Mouse (Mus musculus) embryonic facial prominence, embryonic 14.5 days (tissue): ENCODE results near the gene Glra1. TPM values are rescaled to one million over a fixed set of nuclear protein-coding genes. Genes with fewer than 3 reads are reported as not detected.

Experiments used
- ATAC-seq: fragments of 200-750 bp; cut with Nextera tagmentation; 2 replicates; pipeline ENCODE4 v1.8.0; 2017; ENCODE audit warnings: low read depth, moderate number of reproducible peaks, moderate TSS enrichment
- DNase-seq: peaks from one replicate; pipeline ENCODE4 v3.0.0-alpha.2; 2015; ENCODE audit warnings: low spot score
- H3K27ac ChIP-seq: fragments of 300-500 bp; sonication (generic); replicated peaks from 2 replicates; pipeline ENCODE4 v1.5.1; 2014; ENCODE audit warnings: low read depth, mild to moderate bottlenecking, low read length, moderate library complexity
- H3K27me3 ChIP-seq: fragments of 300-500 bp; sonication (generic); replicated peaks from 2 replicates; pipeline ENCODE4 v1.6.1; 2014; ENCODE audit warnings: low read length; ENCODE audit not compliant: control insufficient read depth, insufficient read depth
- H3K36me3 ChIP-seq: fragments of 300-500 bp; sonication (generic); 2 replicates; pipeline ENCODE4 v1.6.1; 2014; ENCODE audit warnings: low read length, mixed read lengths; ENCODE audit not compliant: control insufficient read depth, insufficient read depth
- H3K4me1 ChIP-seq: fragments of 300-500 bp; sonication (generic); 2 replicates; pipeline ENCODE4 v1.6.1; 2014; ENCODE audit warnings: antibody characterized with exemption, low read length; ENCODE audit not compliant: control insufficient read depth, insufficient read depth
- H3K4me2 ChIP-seq: fragments of 300-500 bp; sonication (generic); 2 replicates; pipeline ENCODE4 v1.6.1; 2014; ENCODE audit warnings: low read depth, mild to moderate bottlenecking, low read length, moderate library complexity, mixed read lengths
- H3K4me3 ChIP-seq: fragments of 300-500 bp; sonication (generic); 2 replicates; pipeline ENCODE4 v1.5.1; 2014; ENCODE audit warnings: low read depth, mild to moderate bottlenecking, low read length
- H3K9ac ChIP-seq: fragments of 300-500 bp; sonication (generic); 2 replicates; pipeline ENCODE4 v1.6.1; 2014; ENCODE audit warnings: low read depth, mild to moderate bottlenecking, low read length, moderate library complexity, mixed read lengths
- H3K9me3 ChIP-seq: fragments of 300-500 bp; sonication (generic); 2 replicates; pipeline ENCODE4 v1.6.1; 2016; ENCODE audit warnings: low read length; ENCODE audit not compliant: control insufficient read depth
- WGBS: fragments of 180-500 bp; shearing (Covaris S2); extraction: QIAGEN DNeasy Blood & Tissue Kit; methylation state at CpG from one replicate; pipeline ENCODE4 v1.1.7; 2014; 5-methylcytosine and 5-hydroxymethylcytosine counted together
- polyA plus RNA-seq: library from polyadenylated mRNA; unstranded; fragments of >200 nt; fragmentation: Nextera tagmentation; extraction: Ambion mirVana; gene quantifications from 2 replicates; pipeline ENCODE4 v1.2.1, GENCODE M21; 2014

The Glra1 gene
- polyA plus RNA-seq, 1 experiment from 2014 or later, result not detected

GRCm38 (mm10) chr11:55594411-55594810, 13.6 kb downstream of the Glra1 start:
- no peak for ATAC-seq
- H3K4me1 ChIP-seq, result no peaks in the 10 kb centered on the region
- no peak overlapping the region for H3K4me2 ChIP-seq
- no peaks in the 10 kb centered on the region for H3K36me3 ChIP-seq
- WGBS, result 75% methylated on average over 3 of the region's 3 CpGs
- no peak overlapping the region for H3K27ac ChIP-seq
- no peak overlapping the region for H3K9ac ChIP-seq
- DNase-seq, result no peak
- no peaks in the 10 kb centered on the region for H3K27me3 ChIP-seq
- no peaks in the 10 kb centered on the region for H3K9me3 ChIP-seq
- H3K4me3 ChIP-seq, result no peak overlapping the region

GRCm38 (mm10) chr11:55591194-55591593, 16.8 kb downstream of the Glra1 start:
- Histone ChIP-seq H3K4me3 (no peak overlapping the region), H3K9me3 (no peaks in the 10 kb centered on the region), H3K27ac (no peak overlapping the region), H3K27me3 (no peaks in the 10 kb centered on the region), H3K36me3 (no peaks in the 10 kb centered on the region), H3K9ac (no peak overlapping the region), H3K4me1 (no peaks in the 10 kb centered on the region), H3K4me2 (no peak overlapping the region)
- no peak for DNase-seq
- ATAC-seq, result no peak
- 55% methylated on average over 2 of the region's 2 CpGs for WGBS

GRCm38 (mm10) chr11:55589376-55590167, 18.4 kb downstream of the Glra1 start:
- no peak overlapping the region for H3K9ac ChIP-seq
- no peaks in the 10 kb centered on the region for H3K4me1 ChIP-seq
- DNase-seq, result no peak
- H3K9me3 ChIP-seq, result no peaks in the 10 kb centered on the region
- WGBS, result 78% methylated on average over 9 of the region's 9 CpGs
- H3K27ac ChIP-seq, result no peak overlapping the region
- no peak overlapping the region for H3K4me2 ChIP-seq
- no peaks in the 10 kb centered on the region for H3K36me3 ChIP-seq
- no peaks in the 10 kb centered on the region for H3K27me3 ChIP-seq
- ATAC-seq, result no peak
- no peak overlapping the region for H3K4me3 ChIP-seq

- no peak overlapping the region for H3K4me3 ChIP-seq
- DNase-seq (peak; percentile 16), ATAC-seq (no peak)
- H3K4me1 ChIP-seq, result no peaks in the 10 kb centered on the region
- H3K9ac ChIP-seq, result no peak overlapping the region
- H3K27ac ChIP-seq, result no peak overlapping the region
- no peaks in the 10 kb centered on the region for H3K36me3 ChIP-seq
- WGBS, result 81% methylated on average over 2 of the region's 2 CpGs
- no peaks in the 10 kb centered on the region for H3K27me3 ChIP-seq
- H3K4me2 ChIP-seq, result no peak overlapping the region
- H3K9me3 ChIP-seq, result no peaks in the 10 kb centered on the region
These were observed 33.6 kb downstream of the Glra1 start for GRCm38 (mm10) chr11:55574397-55574796.

- DNase-seq, result no peak
- Histone ChIP-seq H3K4me3 (no peak overlapping the region), H3K9me3 (no peaks in the 10 kb centered on the region), H3K9ac (no peak overlapping the region), H3K36me3 (no peaks in the 10 kb centered on the region), H3K4me1 (no peaks in the 10 kb centered on the region), H3K27ac (no peak overlapping the region), H3K4me2 (no peak overlapping the region), H3K27me3 (no peaks in the 10 kb centered on the region)
- ATAC-seq, result no peak
- WGBS, result 23% methylated on average over 2 of the region's 2 CpGs
These were observed 36.9 kb downstream of the Glra1 start for GRCm38 (mm10) chr11:55571144-55571543.

GRCm38 (mm10) chr11:55566309-55567099, 41.5 kb downstream of the Glra1 start:
- no peak overlapping the region for H3K27ac ChIP-seq
- no peaks in the 10 kb centered on the region for H3K36me3 ChIP-seq
- no peak overlapping the region for H3K4me3 ChIP-seq
- H3K27me3 ChIP-seq, result no peaks in the 10 kb centered on the region
- no peak overlapping the region for H3K9ac ChIP-seq
- no peak overlapping the region for H3K4me2 ChIP-seq
- no peaks in the 10 kb centered on the region for H3K4me1 ChIP-seq
- no peak; the same call in 1 of the 2 replicates for ATAC-seq
- no peak for DNase-seq
- H3K9me3 ChIP-seq, result no peaks in the 10 kb centered on the region
- 67% methylated on average over 9 of the region's 9 CpGs for WGBS

GRCm38 (mm10) chr11:55545690-55546089, 62.3 kb downstream of the Glra1 start:
- Histone ChIP-seq H3K9me3 (0 out of 2 replicates have a peak, but pooled peaks cover 3% of the 10 kb centered on the region), H3K27me3 (no peaks in the 10 kb centered on the region), H3K4me1 (no peaks in the 10 kb centered on the region), H3K4me2 (no peak overlapping the region), H3K4me3 (no peak overlapping the region), H3K9ac (no peak overlapping the region), H3K27ac (no peak overlapping the region), H3K36me3 (no peaks in the 10 kb centered on the region)
- 87% methylated on average over 1 of the region's 1 CpGs for WGBS
- no peak for DNase-seq
- ATAC-seq, result no peak

GRCm38 (mm10) chr11:55542671-55543070, 65.3 kb downstream of the Glra1 start:
- 62% methylated on average over 4 of the region's 4 CpGs for WGBS
- Histone ChIP-seq H3K9ac (no peak overlapping the region), H3K4me3 (no peak overlapping the region), H3K4me1 (no peaks in the 10 kb centered on the region), H3K27me3 (no peaks in the 10 kb centered on the region), H3K27ac (no peak overlapping the region), H3K9me3 (0 out of 2 replicates have a peak, but pooled peaks cover 3% of the 10 kb centered on the region), H3K36me3 (no peaks in the 10 kb centered on the region), H3K4me2 (no peak overlapping the region)
- DNase-seq, result no peak
- no peak for ATAC-seq
